In genomic region chr13:21996101-21996839, GRCm38 (mm10) we compare ENCODE assay signal across 8 mouse cellular contexts. TPM values are rescaled to one million over a fixed set of nuclear protein-coding genes. Genes with fewer than 3 reads are reported as not detected.
DNase-seq lines count a peak whose midpoint lies in the region; ATAC-seq and TF ChIP-seq lines count a peak whose summit lies in the region.

No protein-coding gene starts in this region.

- H3K27me3 ChIP-seq in kidney, embryonic 15.5 days, result peaks cover 88% of the 10 kb centered on the region
- H3K27me3 ChIP-seq in hindbrain, embryonic 13.5 days, result peaks cover 93% of the 10 kb centered on the region
- peaks cover 64% of the 10 kb centered on the region for H3K27me3 ChIP-seq in midbrain, embryonic 11.5 days (ENCODE audit: control insufficient read depth, insufficient read depth, low read length)

- no peaks in the 10 kb centered on the region for H3K36me3 ChIP-seq in kidney, embryonic 15.5 days
- no peaks in the 10 kb centered on the region for H3K36me3 ChIP-seq in hindbrain, embryonic 13.5 days
- no peaks in the 10 kb centered on the region for H3K36me3 ChIP-seq in midbrain, embryonic 11.5 days (ENCODE audit: control insufficient read depth, insufficient read depth, low read length)

- no peak overlapping the region for H3K27ac ChIP-seq in kidney, embryonic 15.5 days
- H3K27ac ChIP-seq in bone marrow macrophage, adult 2 months (ENCODE audit: insufficient read depth, low read depth, low read length), result no peak overlapping the region
- no peak overlapping the region for H3K27ac ChIP-seq in hindbrain, embryonic 13.5 days
- no peak overlapping the region for H3K27ac ChIP-seq in midbrain, embryonic 11.5 days (ENCODE audit: low read depth, low read length)

- H3K4me3 ChIP-seq in kidney, embryonic 15.5 days (replicated peaks), result peak overlapping the region; percentile 41
- peak overlapping the region; percentile 60 for H3K4me3 ChIP-seq in bone marrow macrophage, adult 2 months (ENCODE audit: insufficient read depth, low read length)
- H3K4me3 ChIP-seq in hindbrain, embryonic 13.5 days, result peak overlapping the region; percentile 18
- H3K4me3 ChIP-seq in midbrain, embryonic 11.5 days (ENCODE audit: low read depth, low read length), result peak overlapping the region; percentile 21

- no peak for TF ChIP-seq CTCF in bone marrow macrophage, adult 2 months (IDR thresholded peaks at IDR 0.05; ENCODE audit: low read depth, low read length)

- no peak overlapping the region for H3K9ac ChIP-seq in kidney, embryonic 15.5 days
- no peak overlapping the region for H3K9ac ChIP-seq in hindbrain, embryonic 13.5 days
- no peak overlapping the region for H3K9ac ChIP-seq in midbrain, embryonic 11.5 days (ENCODE audit: low read length)

- H3K9me3 ChIP-seq in kidney, embryonic 15.5 days (replicated peaks), result no peaks in the 10 kb centered on the region
- H3K9me3 ChIP-seq in hindbrain, embryonic 13.5 days, result no peaks in the 10 kb centered on the region
- no peaks in the 10 kb centered on the region for H3K9me3 ChIP-seq in midbrain, embryonic 11.5 days (ENCODE audit: control insufficient read depth, low read length)

- TF ChIP-seq POLR2A in bone marrow macrophage, adult 2 months (IDR thresholded peaks at IDR 0.05; ENCODE audit: borderline replicate concordance, low read depth, low read length), result no peak

- DNase-seq in kidney, adult 18-20 months, result no peak
- DNase-seq in midbrain, embryonic 11.5 days (ENCODE audit: low spot score, missing footprints), result peak; percentile 97
- no peak for DNase-seq in ovary, postnatal 10 days (ENCODE audit: low spot score)
- DNase-seq in spleen, postnatal 4 days (ENCODE audit: low spot score in 2 of 2), result no peak
- no peak for DNase-seq in layer of hippocampus, adult 9-10 months (ENCODE audit: low spot score)

- H3K4me1 ChIP-seq in kidney, embryonic 15.5 days, result peaks cover 25% of the 10 kb centered on the region
- H3K4me1 ChIP-seq in bone marrow macrophage, adult 2 months (ENCODE audit: control insufficient read depth, insufficient read depth, low read length), result peaks cover 6% of the 10 kb centered on the region
- peaks cover 6% of the 10 kb centered on the region; the same call in 1 of the 2 replicates for H3K4me1 ChIP-seq in hindbrain, embryonic 13.5 days (replicated peaks)
- 0 out of 2 replicates have a peak, but pooled peaks cover 3% of the 10 kb centered on the region for H3K4me1 ChIP-seq in midbrain, embryonic 11.5 days (ENCODE audit: control insufficient read depth, insufficient read depth, low read length)

- 3% methylated on average over 12 of the region's 12 CpGs for WGBS in kidney, embryonic 15.5 days
- WGBS in hindbrain, embryonic 13.5 days, result 3% methylated on average over 12 of the region's 12 CpGs
- WGBS in midbrain, embryonic 11.5 days, result 1% methylated on average over 12 of the region's 12 CpGs

- ATAC-seq in kidney, embryonic 15.5 days (replicated peaks; ENCODE audit: low FRiP score), result no peak
- no peak for ATAC-seq in hindbrain, embryonic 13.5 days (ENCODE audit: low FRiP score)
- ATAC-seq in midbrain, embryonic 11.5 days (ENCODE audit: low FRiP score), result peak; percentile 69; the same call in 1 of the 2 replicates

- H3K4me2 ChIP-seq in kidney, embryonic 15.5 days, result peak overlapping the region; percentile 62
- H3K4me2 ChIP-seq in hindbrain, embryonic 13.5 days, result peak overlapping the region; percentile 47
- H3K4me2 ChIP-seq in midbrain, embryonic 11.5 days, result peak overlapping the region; percentile 52

RNA-seq across cellular contexts. Expression of gene Prss16, which starts 13.3 kb away (rescaled TPM):
- polyA plus RNA-seq in kidney, embryonic 15.5 days (2015; fragmentation: Nextera tagmentation; extraction: Ambion mirVana), result 0.14 and 0.35 TPM in 2 replicates
- polyA plus RNA-seq in bone marrow macrophage, adult 2 months (2012; ENCODE audit: insufficient read depth, insufficient read length, missing spikeins), result 3.0 and 3.4 TPM in 2 replicates
- 0.12 and 0.14 TPM in 2 replicates for polyA plus RNA-seq in hindbrain, embryonic 13.5 days (2015; fragmentation: Nextera tagmentation; extraction: Ambion mirVana)
- polyA plus RNA-seq in midbrain, embryonic 11.5 days (2014; fragmentation: Nextera tagmentation; extraction: Ambion mirVana), result 0.10 and 0.37 TPM in 2 replicates

RNA-seq across cellular contexts. Expression of gene Pom121l2, which starts 15.3 kb away (rescaled TPM):
- polyA plus RNA-seq in kidney, embryonic 15.5 days (2015; fragmentation: Nextera tagmentation; extraction: Ambion mirVana), result 0.08 and 0.17 TPM in 2 replicates
- not detected in 2 replicates for polyA plus RNA-seq in bone marrow macrophage, adult 2 months (2012; ENCODE audit: insufficient read depth, insufficient read length, missing spikeins)
- not detected in 2 replicates for polyA plus RNA-seq in hindbrain, embryonic 13.5 days (2015; fragmentation: Nextera tagmentation; extraction: Ambion mirVana)
- not detected in 2 replicates for polyA plus RNA-seq in midbrain, embryonic 11.5 days (2014; fragmentation: Nextera tagmentation; extraction: Ambion mirVana)

RNA-seq across cellular contexts. Expression of gene Hist1h2ah, which starts 39.1 kb away (rescaled TPM):
- polyA plus RNA-seq in kidney, embryonic 15.5 days (2015; fragmentation: Nextera tagmentation; extraction: Ambion mirVana), result 9.8 and 11.2 TPM in 2 replicates
- polyA plus RNA-seq in bone marrow macrophage, adult 2 months (2012; ENCODE audit: insufficient read depth, insufficient read length, missing spikeins), result not detected in 2 replicates
- 1.9 TPM in 1 of 2 replicates, not detected in the other for polyA plus RNA-seq in hindbrain, embryonic 13.5 days (2015; fragmentation: Nextera tagmentation; extraction: Ambion mirVana)
- 6.3 and 6.8 TPM in 2 replicates for polyA plus RNA-seq in midbrain, embryonic 11.5 days (2014; fragmentation: Nextera tagmentation; extraction: Ambion mirVana)

RNA-seq across cellular contexts. Expression of gene Hist1h2bk, which starts 39.4 kb away (rescaled TPM):
- 8.8 and 12.6 TPM in 2 replicates for polyA plus RNA-seq in kidney, embryonic 15.5 days (2015; fragmentation: Nextera tagmentation; extraction: Ambion mirVana)
- 2.9 and 5.5 TPM in 2 replicates for polyA plus RNA-seq in bone marrow macrophage, adult 2 months (2012; ENCODE audit: insufficient read depth, insufficient read length, missing spikeins)
- 0.84 and 3.1 TPM in 2 replicates for polyA plus RNA-seq in hindbrain, embryonic 13.5 days (2015; fragmentation: Nextera tagmentation; extraction: Ambion mirVana)
- polyA plus RNA-seq in midbrain, embryonic 11.5 days (2014; fragmentation: Nextera tagmentation; extraction: Ambion mirVana), result 9.9 and 11.3 TPM in 2 replicates

RNA-seq across cellular contexts. Expression of gene Hist1h4i, which starts 44.9 kb away (rescaled TPM):
- 30.5 and 31.4 TPM in 2 replicates for polyA plus RNA-seq in kidney, embryonic 15.5 days (2015; fragmentation: Nextera tagmentation; extraction: Ambion mirVana)
- polyA plus RNA-seq in bone marrow macrophage, adult 2 months (2012; ENCODE audit: insufficient read depth, insufficient read length, missing spikeins), result 7.5 and 8.2 TPM in 2 replicates
- 12.2 and 12.9 TPM in 2 replicates for polyA plus RNA-seq in hindbrain, embryonic 13.5 days (2015; fragmentation: Nextera tagmentation; extraction: Ambion mirVana)
- 43.8 and 43.9 TPM in 2 replicates for polyA plus RNA-seq in midbrain, embryonic 11.5 days (2014; fragmentation: Nextera tagmentation; extraction: Ambion mirVana)
